27 mouse cellular contexts compared by ENCODE assay signal in genomic region chr19:56041930-56042329, GRCm38 (mm10).
"Had no signal": no experiment of that assay in that cellular context is flagged by ENCODE, and none has a peak within 500 bp of the region (broad histone marks: within the 10 kb centered on the region; RNA-seq: fewer than 3 reads in every experiment).

No protein-coding gene starts in this region.

- H3K4me1 ChIP-seq: heart, embryonic 13.5 days; heart, embryonic 15.5 days; kidney, embryonic 15.5 days; liver, embryonic 13.5 days; liver, embryonic 15.5 days had no signal

- H3K9ac ChIP-seq: heart, embryonic 13.5 days; heart, embryonic 15.5 days; hindbrain, embryonic 13.5 days; hindbrain, embryonic 15.5 days; kidney, embryonic 15.5 days; limb, embryonic 12.5 days; liver, embryonic 13.5 days; liver, embryonic 15.5 days had no signal

- ATAC-seq: hindbrain, postnatal 0 days; intestine, embryonic 16.5 days had no signal

- H3K27me3 ChIP-seq: heart, embryonic 13.5 days; heart, embryonic 15.5 days; hindbrain, embryonic 13.5 days; hindbrain, embryonic 15.5 days; kidney, embryonic 15.5 days; limb, embryonic 12.5 days; liver, embryonic 13.5 days; liver, embryonic 15.5 days had no signal

- H3K4me3 ChIP-seq: heart, embryonic 13.5 days; heart, embryonic 15.5 days; hindbrain, embryonic 13.5 days; hindbrain, embryonic 15.5 days; kidney, embryonic 15.5 days; limb, embryonic 10.5 days; limb, embryonic 12.5 days; liver, embryonic 13.5 days; liver, embryonic 15.5 days had no signal

- DNase-seq: gastrocnemius, postnatal 14 days; gastrocnemius, postnatal 36 days; heart, adult 18-20 months; heart, postnatal 14 days; heart, postnatal 36 days; kidney, adult 11 months; kidney, adult 2 months; kidney, adult 9 months; kidney, postnatal 14 days; kidney, postnatal 36 days; layer of hippocampus, adult 9-11 months; layer of hippocampus, postnatal 36 days; liver; liver, embryonic 13.5 days had no signal

- H3K36me3 ChIP-seq: heart, embryonic 13.5 days; heart, embryonic 15.5 days; hindbrain, embryonic 13.5 days; hindbrain, embryonic 15.5 days; kidney, embryonic 15.5 days; limb, embryonic 10.5 days; limb, embryonic 12.5 days; liver, embryonic 13.5 days; liver, embryonic 15.5 days had no signal

- H3K27ac ChIP-seq: heart, embryonic 13.5 days; heart, embryonic 15.5 days; hindbrain, embryonic 13.5 days; hindbrain, embryonic 15.5 days; hindbrain, postnatal 0 days; kidney, embryonic 15.5 days; kidney, postnatal 0 days; limb, embryonic 10.5 days; limb, embryonic 12.5 days; liver, embryonic 13.5 days; liver, embryonic 15.5 days had no signal

- H3K4me2 ChIP-seq: heart, embryonic 11.5 days; heart, embryonic 13.5 days; heart, embryonic 15.5 days; hindbrain, embryonic 13.5 days; hindbrain, embryonic 15.5 days; kidney, embryonic 15.5 days; limb, embryonic 12.5 days; liver, embryonic 11.5 days; liver, embryonic 13.5 days; liver, embryonic 15.5 days had no signal

- H3K9me3 ChIP-seq: heart, embryonic 13.5 days; heart, embryonic 15.5 days; hindbrain, embryonic 13.5 days; hindbrain, embryonic 15.5 days; kidney, embryonic 15.5 days; limb, embryonic 10.5 days; limb, embryonic 12.5 days; liver, embryonic 13.5 days; liver, embryonic 15.5 days had no signal
